Mouse (Mus musculus) right cerebral cortex, postnatal 4 days (tissue): ENCODE data around the gene Foxp1.

Experiments
- DNase-seq: peaks from one replicate; pipeline ENCODE4 v3.0.0-alpha.2; 2022

Foxp1 gene

GRCm38 (mm10) chr6:99322132-99322904 is 200.2 kb downstream of the Foxp1 start:
- DNase-seq: no peak

DNA sequence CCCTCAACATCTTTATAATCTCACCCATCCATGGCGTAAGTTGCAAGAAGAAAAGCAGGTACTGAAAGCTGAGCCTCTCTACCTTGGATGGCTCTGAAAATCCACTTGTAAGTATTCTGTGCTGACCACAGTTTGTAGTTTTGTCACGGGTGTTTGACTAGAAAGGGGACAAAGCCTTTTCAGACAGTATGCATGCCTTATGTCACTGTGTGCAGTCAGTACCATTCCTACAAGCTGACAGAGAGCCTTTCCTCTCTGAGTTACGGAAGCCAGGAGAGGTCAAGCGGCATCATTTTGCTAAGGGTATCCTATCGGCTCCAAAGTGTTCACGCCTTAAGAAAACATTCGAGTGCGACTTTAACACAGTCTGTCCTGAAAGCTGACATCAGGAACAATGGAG is 202.1 kb downstream of the Foxp1 start:
- DNase-seq: no peak

DNA sequence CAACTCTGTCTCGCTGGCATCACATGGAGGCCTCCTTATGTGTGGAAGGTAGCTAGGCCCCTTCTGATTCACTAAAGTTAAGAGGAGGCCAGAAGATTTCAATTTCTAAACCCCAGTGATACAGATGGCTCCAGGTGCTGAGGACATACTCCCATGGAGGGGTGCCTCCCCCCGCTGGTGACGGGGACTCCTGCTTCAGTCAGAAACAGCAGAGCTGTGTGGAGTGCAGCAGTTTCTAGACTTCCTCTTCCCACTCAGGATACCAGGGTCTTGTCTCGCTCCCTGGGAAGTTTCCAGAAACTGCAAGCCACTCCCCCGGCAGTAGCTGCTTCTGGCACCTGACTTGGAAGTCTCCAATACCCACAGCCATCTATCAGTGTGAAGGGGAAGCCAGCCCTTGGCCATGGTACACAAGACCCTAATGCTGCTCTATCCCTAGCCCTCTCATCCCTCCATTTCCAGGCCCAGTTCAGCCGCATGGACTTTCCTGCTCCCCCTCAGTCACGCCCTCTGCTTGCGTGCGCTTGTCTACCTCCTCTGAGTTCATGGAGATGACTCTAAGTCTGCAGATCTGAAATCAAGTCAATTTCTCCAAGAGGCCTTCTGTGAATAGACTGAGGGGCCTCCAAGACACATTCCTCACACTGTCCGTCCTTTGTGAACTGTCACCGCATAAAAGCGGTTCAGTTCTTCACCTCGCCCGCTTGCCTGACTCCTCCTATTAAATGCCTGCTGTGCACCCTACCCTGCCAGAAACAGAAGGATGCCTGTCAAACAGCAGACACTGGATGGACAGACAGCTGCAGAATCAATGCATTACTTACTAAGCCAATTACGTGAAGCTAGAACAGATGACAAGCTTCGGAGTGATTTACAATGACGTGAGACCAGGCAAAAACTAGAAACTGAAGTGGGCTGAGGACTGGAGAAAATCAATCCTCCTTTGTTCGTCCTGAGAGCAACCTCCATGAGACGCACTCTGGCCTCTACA is 202.8 kb downstream of the Foxp1 start:
- DNase-seq: no peak

- DNase-seq: no peak
Observed at GRCm38 (mm10) chr6:99314746-99315145, 207.8 kb downstream of the Foxp1 start.

DNA sequence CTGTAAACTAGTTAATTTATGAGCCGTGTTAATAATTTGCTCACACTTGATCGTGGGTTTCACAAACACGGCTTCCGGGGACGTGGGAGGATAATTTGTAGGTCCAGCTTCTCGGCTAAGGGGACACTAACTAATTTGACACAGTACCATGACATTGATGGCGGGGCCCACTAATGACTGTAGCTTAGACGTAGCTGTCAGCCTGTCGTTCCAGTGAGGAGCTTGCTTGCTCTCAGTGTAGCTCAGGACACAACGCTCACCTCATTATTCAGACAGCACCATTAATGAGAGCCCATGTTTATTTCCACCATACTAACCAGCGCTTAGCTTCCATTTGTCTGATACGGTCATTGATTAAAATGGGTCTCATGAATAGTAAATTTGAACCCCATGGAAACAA is 212.0 kb downstream of the Foxp1 start:
- DNase-seq: no peak

GRCm38 (mm10) chr6:99310171-99310500 is 212.4 kb downstream of the Foxp1 start:
- DNase-seq: no peak

DNA sequence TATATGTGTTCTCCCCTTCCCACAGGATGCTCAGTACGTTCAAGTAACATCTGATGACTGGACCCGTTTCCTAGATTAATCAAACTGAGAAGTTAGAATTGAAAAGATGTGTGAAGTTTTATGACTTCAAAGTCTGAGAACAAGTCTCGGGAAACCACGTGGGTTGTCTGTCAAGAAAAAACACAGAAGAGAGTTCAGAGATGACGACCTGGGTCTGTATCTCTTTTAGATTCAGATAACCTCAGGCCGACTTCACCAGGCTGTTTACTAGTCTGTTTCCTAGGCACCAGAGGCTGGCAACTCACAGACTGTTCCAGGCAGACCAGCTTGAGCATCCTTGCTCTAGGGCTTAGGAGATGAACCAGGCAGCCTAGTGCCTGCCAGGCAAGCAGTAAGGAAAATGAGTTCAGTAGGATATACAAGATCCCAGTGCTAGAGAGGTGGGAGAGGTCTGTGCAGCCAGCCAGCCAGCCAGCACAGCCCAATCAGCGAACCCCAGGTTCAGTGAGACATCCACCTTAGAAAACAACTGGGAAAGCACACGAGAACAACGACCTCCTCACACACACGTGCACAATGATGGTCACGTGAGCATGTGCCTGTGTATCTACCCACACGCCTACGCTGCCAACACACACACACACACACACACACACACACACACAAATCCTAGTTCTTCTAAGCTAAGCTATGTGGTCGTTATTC is 212.9 kb downstream of the Foxp1 start:
- DNase-seq: no peak

DNA sequence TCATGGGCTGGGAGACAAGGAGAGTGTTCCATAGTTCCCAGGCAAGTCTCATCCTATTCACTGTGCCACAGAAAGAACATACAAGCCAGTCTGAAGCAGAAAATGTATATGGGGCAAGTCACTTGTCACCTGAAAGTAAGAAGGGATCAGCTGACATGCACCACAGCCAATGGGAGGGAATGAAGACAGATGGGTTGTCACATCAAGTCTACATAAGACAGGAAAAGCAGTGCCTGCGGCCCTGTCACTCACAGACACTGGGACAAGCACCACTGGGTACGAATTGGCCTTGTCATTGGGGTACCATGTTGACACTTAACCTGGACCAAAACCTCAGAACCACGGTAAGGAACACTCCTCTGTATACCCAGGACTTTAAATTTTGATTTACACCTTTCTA is 216.8 kb downstream of the Foxp1 start:
- no peak for DNase-seq

GRCm38 (mm10) chr6:99305236-99305635 is 217.3 kb downstream of the Foxp1 start:
- DNase-seq: no peak

DNA sequence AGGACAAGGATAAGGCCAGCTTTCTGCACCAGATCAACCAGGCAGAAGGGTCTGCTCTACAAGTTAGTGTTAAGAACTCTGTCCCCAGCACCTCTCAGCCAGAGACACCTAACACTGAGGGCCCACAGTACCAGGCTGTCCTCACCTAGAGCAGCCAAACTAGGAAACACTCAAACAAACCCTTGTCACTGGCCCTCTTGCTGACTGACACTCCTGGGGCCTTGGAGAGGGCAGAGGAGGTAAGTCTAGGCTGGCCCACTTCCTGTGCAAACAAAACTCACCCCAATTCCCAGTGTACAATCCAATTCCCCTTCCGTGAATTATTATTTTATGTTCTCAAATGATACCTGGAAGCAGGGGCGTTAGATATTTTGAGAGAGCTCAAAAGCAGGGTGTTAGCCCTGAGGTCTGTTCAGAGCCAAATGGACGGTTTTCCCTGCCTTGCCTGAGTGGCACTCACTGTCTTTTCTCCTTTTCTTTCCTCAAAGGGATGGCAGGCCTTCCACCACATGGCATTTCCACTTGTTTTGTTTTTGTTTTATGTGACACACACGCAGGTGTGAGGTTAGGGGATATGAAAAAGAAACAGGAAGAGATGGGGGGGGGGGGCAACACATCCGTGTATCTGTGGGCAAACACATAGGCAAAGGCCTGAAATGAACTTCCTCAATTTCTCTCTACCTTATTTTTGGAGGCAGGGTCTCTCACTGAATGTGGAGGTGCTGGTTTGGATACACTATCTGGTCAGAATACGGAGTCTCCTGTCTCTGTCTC is 219.7 kb downstream of the Foxp1 start:
- DNase-seq: no peak

- no peak for DNase-seq
Observed at GRCm38 (mm10) chr6:99301923-99302322, 220.6 kb downstream of the Foxp1 start.

DNA sequence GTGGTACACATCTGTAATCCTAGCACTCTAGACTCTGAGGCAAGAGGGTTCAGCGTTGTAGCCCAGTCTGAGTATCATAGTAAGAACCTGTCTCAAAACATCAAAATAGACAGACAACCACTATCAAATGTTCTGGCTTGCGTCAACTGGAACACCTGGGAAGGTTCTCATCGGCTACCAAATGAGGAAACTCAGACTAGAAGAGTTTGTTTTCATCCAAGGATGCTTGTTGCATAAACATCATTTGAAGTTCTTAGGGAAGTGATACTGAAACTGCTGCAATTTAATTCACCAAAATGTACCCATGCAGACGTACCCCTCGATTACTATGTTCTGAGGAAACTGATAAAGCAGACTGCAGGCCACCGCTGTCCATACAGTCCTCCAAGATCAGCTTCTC is 222.3 kb downstream of the Foxp1 start:
- no peak for DNase-seq

DNA sequence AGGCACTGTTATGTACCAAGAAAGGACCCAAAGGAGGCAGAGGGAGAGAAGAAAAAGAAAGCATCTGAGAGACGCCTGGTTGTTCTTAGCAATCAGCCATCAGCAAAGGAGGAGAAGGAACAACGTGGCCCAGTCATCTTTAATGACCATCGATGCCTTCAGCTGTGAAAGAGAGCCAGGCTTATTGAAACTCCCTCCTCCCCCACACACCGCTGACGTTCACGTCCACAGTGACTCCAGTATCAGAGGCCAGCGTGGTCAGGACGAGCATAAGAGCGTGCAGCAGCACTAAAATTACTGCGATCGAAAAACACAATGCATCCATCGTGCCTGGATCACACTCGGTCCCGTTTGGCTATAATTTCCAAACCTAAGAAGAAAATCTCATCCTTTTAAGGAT is 223.3 kb downstream of the Foxp1 start:
- no peak for DNase-seq

DNA sequence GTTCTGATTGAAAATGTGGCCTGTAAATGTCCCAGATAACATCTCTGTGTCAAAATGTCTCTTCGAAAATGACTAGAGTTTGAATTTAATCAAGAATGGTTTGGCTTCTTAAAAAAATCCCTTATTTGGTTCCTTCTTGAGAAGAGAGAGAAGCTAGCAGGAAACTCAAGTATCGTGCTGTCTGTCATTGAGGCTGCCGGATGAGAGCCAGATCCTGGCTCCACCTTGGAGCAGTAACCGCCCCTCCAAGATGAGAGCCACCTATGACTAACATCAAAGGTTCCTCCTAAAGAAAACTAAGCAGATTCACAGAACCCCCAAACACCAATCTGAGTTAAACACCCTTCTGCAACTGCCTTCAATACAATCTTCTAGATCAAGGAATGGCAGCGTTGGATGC is 225.0 kb downstream of the Foxp1 start:
- DNase-seq: no peak

- DNase-seq: no peak
Observed at GRCm38 (mm10) chr6:99295495-99295894, 227.0 kb downstream of the Foxp1 start.

GRCm38 (mm10) chr6:99289220-99289619 is 233.3 kb downstream of the Foxp1 start:
- no peak for DNase-seq

DNA sequence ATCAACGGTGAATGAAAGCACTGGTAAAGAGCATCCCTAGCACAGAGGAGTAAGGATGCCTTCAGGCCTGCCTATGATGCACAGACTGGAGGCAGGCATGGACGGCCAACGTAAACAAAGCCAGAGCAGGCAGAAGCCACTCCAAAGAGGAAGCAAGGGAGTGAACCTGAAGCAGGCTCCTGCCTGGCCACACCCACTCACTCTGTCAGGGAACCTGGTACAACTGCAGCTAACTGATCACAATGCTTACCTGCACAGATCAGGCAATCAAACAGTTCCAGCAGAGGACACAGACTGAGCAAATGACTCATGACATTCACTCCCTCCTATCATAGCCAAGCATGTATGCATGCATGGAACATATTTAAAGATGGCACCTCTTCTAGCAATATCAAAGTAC is 237.5 kb downstream of the Foxp1 start:
- DNase-seq: no peak

- no peak for DNase-seq
Observed at GRCm38 (mm10) chr6:99284019-99284418, 238.5 kb downstream of the Foxp1 start.

DNA sequence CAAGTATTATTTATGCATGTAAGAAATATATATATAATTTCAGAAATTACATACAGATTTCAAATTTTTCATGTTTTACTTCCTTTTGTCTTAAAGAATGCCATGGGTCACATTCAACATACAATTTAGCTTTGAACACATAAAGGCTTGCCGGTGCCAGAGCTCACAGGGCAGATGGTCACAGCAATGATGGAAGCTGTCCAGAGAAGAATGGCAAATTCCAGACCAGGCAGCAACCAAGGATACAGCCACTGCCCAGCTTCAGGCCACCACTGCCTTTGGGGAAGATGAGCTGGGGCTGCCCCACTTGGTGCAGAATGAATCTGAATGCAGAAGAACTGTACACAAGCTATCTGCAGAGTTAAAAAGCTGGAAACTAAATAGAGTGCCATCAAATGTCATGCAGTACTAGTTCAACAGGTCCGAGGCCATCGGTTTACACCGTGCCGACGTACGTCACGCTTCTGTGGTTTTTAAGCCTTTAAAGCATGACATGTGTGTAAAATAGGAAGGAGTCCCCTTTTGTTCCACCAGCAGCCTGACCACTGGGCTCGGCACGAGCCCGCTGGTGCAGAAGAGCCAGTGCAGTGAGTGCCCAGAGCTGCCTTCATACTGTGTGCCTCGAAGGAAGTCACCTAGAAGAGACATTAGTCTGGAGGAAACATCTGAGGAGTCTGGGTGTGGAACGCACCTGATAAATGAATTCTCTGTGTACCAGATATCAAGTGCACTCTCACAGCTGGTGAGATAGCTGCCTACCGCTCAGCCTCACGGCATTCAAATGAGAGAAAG is 239.5 kb downstream of the Foxp1 start:
- no peak for DNase-seq

DNA sequence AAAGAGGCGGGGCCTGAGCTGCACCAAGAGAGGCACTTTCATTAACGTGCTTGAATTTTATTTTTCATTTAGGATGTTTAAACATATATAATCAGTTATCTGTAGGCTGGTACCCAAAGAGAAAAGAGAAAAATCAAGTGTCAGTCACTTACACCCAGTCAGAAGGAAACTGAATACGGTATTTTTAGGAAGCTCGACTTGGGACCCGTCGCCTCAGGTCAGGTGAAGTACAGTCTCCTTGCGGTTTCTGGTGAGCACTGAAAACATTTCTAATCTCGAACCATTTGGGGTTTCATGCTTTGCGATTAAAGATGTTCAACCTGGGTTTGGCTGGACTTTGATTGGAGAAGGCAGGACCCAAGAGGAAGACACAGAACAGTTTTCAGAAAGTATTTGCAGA is 241.1 kb downstream of the Foxp1 start:
- no peak for DNase-seq

GRCm38 (mm10) chr6:99280619-99281018 is 241.9 kb downstream of the Foxp1 start:
- DNase-seq: no peak

DNA sequence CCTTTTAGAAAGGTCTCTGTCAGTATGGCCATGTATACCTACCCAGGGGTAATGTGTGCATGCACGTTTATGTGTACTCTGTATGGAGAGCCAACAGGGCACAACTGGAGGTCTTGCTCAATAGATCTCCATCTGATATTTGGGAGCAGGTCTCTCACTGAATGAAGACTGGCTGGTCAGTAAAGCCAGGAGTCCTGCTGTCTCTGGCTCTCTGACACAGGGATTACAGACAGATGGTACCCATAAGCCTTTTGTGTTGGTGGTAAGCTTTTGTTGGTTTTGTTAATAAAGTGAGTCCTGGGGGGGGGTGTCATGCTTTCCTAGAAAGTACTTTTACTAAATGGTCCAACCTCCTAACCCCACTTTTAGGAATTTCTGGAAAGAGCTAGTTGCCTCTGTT is 245.3 kb downstream of the Foxp1 start:
- DNase-seq: no peak
